24 mouse cellular contexts compared by ENCODE assay signal in genomic region chr8:77970378-77970777, GRCm38 (mm10).
DNase-seq lines count a peak whose midpoint lies in the region; ATAC-seq lines count a peak whose summit lies in the region.
"Had no signal": no experiment of that assay in that cellular context is flagged by ENCODE, and none has a peak within 500 bp of the region (broad histone marks: within the 10 kb centered on the region; RNA-seq: fewer than 3 reads in every experiment).

No protein-coding gene starts in this region.

- no peak overlapping the region for H3K27ac ChIP-seq in heart, embryonic 11.5 days (ENCODE audit: low read depth, low read length)
- H3K27ac ChIP-seq in embryonic facial prominence, embryonic 13.5 days = peak overlapping the region; percentile 69
- peak overlapping the region; percentile 40; the same call in 1 of the 2 replicates for H3K27ac ChIP-seq in limb, embryonic 13.5 days
- H3K27ac ChIP-seq: forebrain, embryonic 13.5 days; heart, embryonic 10.5 days; limb, embryonic 15.5 days; liver, embryonic 15.5 days; midbrain, embryonic 12.5 days; neural tube, embryonic 13.5 days; stomach, postnatal 0 days had no signal

- H3K9ac ChIP-seq in heart, embryonic 11.5 days (ENCODE audit: low read depth, low read length) = no peak overlapping the region
- no peak overlapping the region for H3K9ac ChIP-seq in embryonic facial prominence, embryonic 13.5 days
- H3K9ac ChIP-seq in limb, embryonic 13.5 days = no peak overlapping the region
- H3K9ac ChIP-seq: forebrain, embryonic 13.5 days; limb, embryonic 15.5 days; liver, embryonic 15.5 days; midbrain, embryonic 12.5 days; neural tube, embryonic 13.5 days had no signal

- peaks cover 2% of the 10 kb centered on the region; the same call in 1 of the 2 replicates for H3K9me3 ChIP-seq in heart, embryonic 11.5 days (replicated peaks; ENCODE audit: control insufficient read depth, low read length)
- no peaks in the 10 kb centered on the region for H3K9me3 ChIP-seq in embryonic facial prominence, embryonic 13.5 days
- H3K9me3 ChIP-seq in limb, embryonic 13.5 days = no peaks in the 10 kb centered on the region
- H3K9me3 ChIP-seq: forebrain, embryonic 13.5 days; heart, embryonic 10.5 days; limb, embryonic 15.5 days; liver, embryonic 15.5 days; midbrain, embryonic 12.5 days; neural tube, embryonic 13.5 days had no signal

- H3K4me2 ChIP-seq in heart, embryonic 11.5 days = no peak overlapping the region
- no peak overlapping the region for H3K4me2 ChIP-seq in embryonic facial prominence, embryonic 13.5 days
- H3K4me2 ChIP-seq in limb, embryonic 13.5 days (replicated peaks) = no peak overlapping the region
- H3K4me2 ChIP-seq: forebrain, embryonic 13.5 days; limb, embryonic 15.5 days; liver, embryonic 15.5 days; midbrain, embryonic 12.5 days; neural tube, embryonic 13.5 days had no signal

- peak; percentile 44 for DNase-seq in heart, adult 11 months
- peak; percentile 62 for DNase-seq in R1 (ENCODE audit: low read depth, low spot score)
- DNase-seq in right cerebral cortex, postnatal 10 days (ENCODE audit: low spot score in 2 of 2) = no peak
- no peak for DNase-seq in urinary bladder, postnatal 14 days (ENCODE audit: low spot score)
- DNase-seq: cerebellum, adult 9-10 months; heart, postnatal 10 days; kidney, adult 2 months; kidney, postnatal 36 days; layer of hippocampus, adult 9-11 months; retina, postnatal 1 day; right cerebral cortex, postnatal 4 days; thymus, postnatal 14 days had no signal

- no peaks in the 10 kb centered on the region for H3K36me3 ChIP-seq in heart, embryonic 11.5 days (ENCODE audit: control insufficient read depth, insufficient read depth, low read length)
- no peaks in the 10 kb centered on the region for H3K36me3 ChIP-seq in embryonic facial prominence, embryonic 13.5 days
- no peaks in the 10 kb centered on the region for H3K36me3 ChIP-seq in limb, embryonic 13.5 days
- H3K36me3 ChIP-seq: heart, embryonic 10.5 days; limb, embryonic 15.5 days; liver, embryonic 15.5 days; midbrain, embryonic 12.5 days; neural tube, embryonic 13.5 days had no signal

- 0 out of 2 replicates have a peak, but pooled peaks cover 2% of the 10 kb centered on the region for H3K27me3 ChIP-seq in heart, embryonic 11.5 days (ENCODE audit: control insufficient read depth, insufficient read depth, low read length)
- no peaks in the 10 kb centered on the region for H3K27me3 ChIP-seq in embryonic facial prominence, embryonic 13.5 days
- no peaks in the 10 kb centered on the region for H3K27me3 ChIP-seq in limb, embryonic 13.5 days
- H3K27me3 ChIP-seq: forebrain, embryonic 13.5 days; limb, embryonic 15.5 days; liver, embryonic 15.5 days; midbrain, embryonic 12.5 days; neural tube, embryonic 13.5 days had no signal

- no peaks in the 10 kb centered on the region for H3K4me1 ChIP-seq in heart, embryonic 11.5 days (ENCODE audit: control insufficient read depth, insufficient read depth, low read length)
- H3K4me1 ChIP-seq in embryonic facial prominence, embryonic 13.5 days = peaks cover 30% of the 10 kb centered on the region
- peaks cover 18% of the 10 kb centered on the region for H3K4me1 ChIP-seq in limb, embryonic 13.5 days
- H3K4me1 ChIP-seq: forebrain, embryonic 13.5 days; liver, embryonic 15.5 days; midbrain, embryonic 12.5 days; neural tube, embryonic 13.5 days had no signal

- no peak for ATAC-seq in heart, embryonic 11.5 days (replicated peaks; ENCODE audit: insufficient number of reproducible peaks, low FRiP score, low TSS enrichment)
- no peak for ATAC-seq in embryonic facial prominence, embryonic 13.5 days (ENCODE audit: insufficient number of reproducible peaks, insufficient read depth, low FRiP score, low TSS enrichment, low read depth)
- ATAC-seq in limb, embryonic 13.5 days (ENCODE audit: low FRiP score, low read depth) = peak; percentile 61
- ATAC-seq: forebrain, embryonic 13.5 days; inflammation-experienced regulatory T-cells, adult 6 months; lung, postnatal 0 days had no signal

- H3K4me3 ChIP-seq in heart, embryonic 11.5 days (ENCODE audit: low read depth, low read length) = no peak overlapping the region
- no peak overlapping the region for H3K4me3 ChIP-seq in embryonic facial prominence, embryonic 13.5 days
- H3K4me3 ChIP-seq in limb, embryonic 13.5 days = no peak overlapping the region
- H3K4me3 ChIP-seq: forebrain, embryonic 13.5 days; heart, embryonic 10.5 days; limb, embryonic 15.5 days; liver, embryonic 15.5 days; midbrain, embryonic 12.5 days; neural tube, embryonic 13.5 days had no signal

- WGBS in heart, embryonic 11.5 days (ENCODE audit: insufficient replicate concordance) = 63% methylated on average over 8 of the region's 8 CpGs
- 11% methylated on average over 8 of the region's 8 CpGs for WGBS in embryonic facial prominence, embryonic 13.5 days
- WGBS in limb, embryonic 13.5 days = 23% methylated on average over 8 of the region's 8 CpGs

Comparison
In these comparisons a context has a peak if more than half of its experiments do, and no peak if none do; other contexts are left out.
1. DNase-seq: peak in heart, adult 11 months (single experiment) and R1 (single experiment); none in right cerebral cortex, postnatal 10 days (0 of 2) and urinary bladder, postnatal 14 days (single experiment).